Mouse (Mus musculus): Measurements from ENCODE around the gene Larp4b.

The Larp4b gene

DNA sequence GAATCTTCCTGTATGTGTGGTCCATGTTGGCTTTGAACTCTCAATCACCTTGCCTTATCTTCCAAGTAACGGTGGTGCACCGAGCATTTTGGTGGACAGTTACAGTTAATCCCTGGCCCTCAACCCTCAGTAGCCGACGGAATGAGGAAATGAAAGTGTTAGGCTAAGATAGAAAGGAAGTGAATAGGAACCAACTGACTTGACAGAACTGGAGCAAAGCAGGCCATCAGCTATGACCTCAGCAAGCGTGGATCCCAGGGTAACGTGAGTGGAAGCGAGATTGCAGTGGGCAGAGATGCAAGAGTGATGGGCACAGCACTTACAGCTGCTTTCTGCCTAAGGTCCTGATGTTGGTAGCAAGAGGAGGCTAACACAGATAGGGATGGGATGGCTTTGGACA is 31.5 kb downstream of the Larp4b start:
- DNase-seq (ENCODE audit: low spot score), result no peak

DNA sequence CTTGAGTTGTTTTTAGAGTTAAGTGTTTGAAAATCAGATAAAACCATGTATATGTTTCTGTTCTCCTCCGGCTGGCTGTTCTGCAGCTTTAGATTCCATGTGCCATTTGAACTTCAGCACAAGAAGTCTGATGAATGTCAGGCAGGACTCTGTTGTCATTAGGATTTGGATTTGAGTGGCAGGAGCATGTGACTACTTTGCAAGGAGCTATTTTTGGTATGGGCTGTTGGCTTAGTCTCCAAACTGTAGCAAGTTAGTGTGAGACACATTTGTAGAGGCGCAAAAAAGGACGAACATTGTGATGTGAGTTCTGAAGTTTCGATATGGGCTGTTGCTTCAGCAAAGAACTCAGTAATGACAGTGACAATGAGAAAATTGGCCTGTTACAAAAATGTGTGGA is 34.0 kb downstream of the Larp4b start:
- DNase-seq (ENCODE audit: low spot score), result no peak

DNA sequence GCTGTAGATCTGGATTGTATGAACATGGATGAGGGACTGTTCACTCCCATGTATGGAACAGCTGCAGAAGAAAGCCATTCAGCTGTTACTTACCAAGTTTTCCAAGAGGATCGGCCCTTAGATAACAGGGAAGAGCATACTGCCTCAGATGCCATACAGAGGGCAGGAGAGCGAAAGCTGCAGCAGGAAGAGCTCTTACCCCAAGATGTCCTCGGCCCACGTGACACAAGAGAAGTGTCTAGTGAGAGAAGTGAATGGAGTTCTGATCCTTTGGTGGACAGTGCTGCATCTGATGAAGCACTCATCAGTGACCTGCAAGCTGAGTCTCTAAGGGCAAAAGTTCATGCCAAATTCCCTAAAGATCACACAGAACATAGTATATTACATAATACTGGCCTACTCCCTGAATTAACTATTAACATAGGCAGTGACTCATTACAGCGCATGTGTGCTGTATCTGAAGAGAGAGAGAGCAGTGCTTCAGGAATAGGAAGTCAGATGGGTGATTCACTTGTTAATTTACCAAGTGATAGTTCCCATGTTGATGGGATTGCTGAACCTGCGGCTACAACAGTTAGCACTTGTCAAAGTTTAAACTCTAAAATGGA is 35.1 kb downstream of the Larp4b start:
- DNase-seq (ENCODE audit: low spot score), result no peak

DNA sequence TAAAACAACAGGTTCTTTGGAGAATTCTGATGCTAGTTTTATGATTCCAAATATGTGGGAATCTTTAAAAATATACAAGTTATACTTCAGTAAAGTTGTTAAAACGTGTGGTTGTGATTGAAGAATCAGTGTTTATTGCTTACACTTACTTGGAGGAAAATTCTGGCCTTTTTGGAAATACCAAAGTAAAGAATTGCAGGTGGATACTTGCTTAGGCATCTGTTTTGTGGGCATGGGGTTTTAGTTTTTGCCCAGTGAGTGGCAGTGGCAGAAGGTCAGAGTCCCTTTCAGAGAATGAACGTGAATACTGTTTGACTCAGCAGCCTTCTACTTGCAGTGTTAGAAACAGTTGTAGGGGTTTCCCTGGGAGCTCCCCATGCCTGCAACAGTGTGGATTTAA is 40.7 kb downstream of the Larp4b start:
- DNase-seq (ENCODE audit: low spot score), result no peak

DNA sequence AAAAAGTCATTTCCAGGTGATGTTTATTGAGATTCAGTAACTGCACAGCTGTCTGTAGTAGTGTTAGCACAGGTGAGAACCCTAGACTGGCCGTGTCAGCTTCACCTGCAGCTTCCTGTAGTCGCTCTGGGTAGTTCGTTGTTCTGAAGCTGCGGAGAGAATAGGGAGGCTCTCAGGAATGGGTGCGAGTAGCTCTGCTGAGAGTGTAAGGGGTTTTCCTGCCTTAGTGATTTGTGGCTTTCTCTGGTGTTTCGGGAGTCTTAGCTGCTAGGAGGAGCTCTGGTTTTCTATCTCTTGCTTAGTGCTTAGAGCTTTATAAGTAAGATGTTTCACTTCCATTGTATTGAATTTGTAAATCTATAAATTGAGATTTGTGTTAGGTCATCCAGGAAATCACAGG is 42.4 kb downstream of the Larp4b start:
- no peak for DNase-seq (ENCODE audit: low spot score)

DNA sequence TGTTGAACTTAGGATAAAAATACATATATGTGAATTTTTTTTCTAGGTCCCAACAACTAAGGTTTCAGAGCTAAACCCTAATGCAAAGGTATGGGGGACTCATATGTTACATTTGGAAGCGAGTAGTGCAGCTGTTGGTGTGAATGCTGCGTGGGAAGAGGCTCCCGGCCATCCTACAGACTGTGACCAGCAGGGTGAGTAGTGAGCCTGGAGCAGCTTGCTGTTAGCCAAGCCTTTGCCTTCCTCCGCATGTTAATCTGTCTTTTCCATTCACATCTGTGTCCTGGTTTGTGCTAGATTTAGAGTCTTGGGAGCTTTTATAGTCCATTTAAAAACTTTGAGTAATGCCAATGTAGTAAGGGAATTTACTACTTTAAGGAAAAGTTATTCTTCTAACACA is 43.1 kb downstream of the Larp4b start:
- no peak for DNase-seq (ENCODE audit: low spot score)

DNA sequence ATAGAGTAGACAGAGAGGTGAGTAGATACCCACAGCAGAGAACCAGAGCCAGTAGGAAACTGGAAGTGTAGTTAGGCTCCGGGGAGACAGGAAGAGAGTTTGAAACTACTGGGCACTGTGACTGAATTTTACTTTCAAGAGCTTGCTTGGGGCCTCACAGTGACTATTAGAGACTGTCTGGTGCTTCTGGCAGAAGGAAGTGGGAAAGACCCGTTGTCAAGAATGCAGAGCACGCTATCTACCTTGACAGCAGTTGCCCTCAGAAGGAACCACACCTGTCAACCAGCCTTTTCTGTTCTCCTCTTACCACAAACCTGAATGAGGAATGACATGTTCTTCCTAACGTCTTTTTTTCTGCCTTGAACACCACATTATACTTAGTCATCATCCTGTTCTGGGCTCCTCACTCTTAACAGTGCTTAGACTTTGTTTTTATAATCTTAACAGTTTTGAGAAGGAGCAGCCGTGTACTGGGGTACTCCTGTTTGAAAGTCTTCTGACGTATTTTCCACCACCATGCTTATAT is 45.8 kb downstream of the Larp4b start:
- DNase-seq (ENCODE audit: low spot score), result no peak

DNA sequence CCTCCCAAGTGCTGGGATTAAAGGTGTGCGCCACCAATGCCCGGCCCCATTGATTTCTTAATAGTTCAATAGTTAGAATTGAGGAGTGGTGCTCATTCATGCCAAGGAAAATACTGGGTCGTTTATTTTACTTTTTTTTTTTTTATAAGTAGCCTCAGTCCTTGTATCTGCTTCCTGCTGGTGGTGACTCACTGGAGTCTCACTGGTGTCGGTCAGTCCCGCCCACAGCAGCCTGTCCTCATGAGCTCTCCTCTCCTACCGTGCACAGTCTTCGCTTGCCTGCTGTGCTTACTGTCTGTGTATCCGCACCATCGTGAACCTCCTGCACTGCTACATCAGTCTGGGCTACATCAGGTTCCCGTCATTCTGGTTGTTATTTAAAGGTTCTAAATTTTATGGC is 46.5 kb downstream of the Larp4b start:
- DNase-seq (ENCODE audit: low spot score), result no peak

DNA sequence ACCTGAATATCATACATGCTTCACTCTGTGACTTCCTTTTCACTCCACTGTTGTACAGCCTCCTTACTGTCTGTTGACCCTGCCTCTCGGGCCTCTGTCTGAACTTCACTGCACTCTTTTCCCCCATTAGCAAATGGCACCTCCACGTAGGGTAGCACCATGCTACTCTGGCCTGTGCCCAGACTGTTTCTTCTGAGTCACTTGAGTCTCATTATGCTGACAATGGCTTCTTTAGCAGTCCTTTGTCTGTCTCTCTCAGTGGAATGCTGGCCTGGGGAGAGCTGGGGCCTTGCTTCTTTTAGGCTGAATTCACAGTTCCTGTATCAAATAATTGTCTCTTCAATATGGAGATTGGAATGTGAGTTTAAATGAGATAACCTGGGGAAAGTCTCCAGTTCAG is 48.7 kb downstream of the Larp4b start:
- no peak for DNase-seq (ENCODE audit: low spot score)

DNA sequence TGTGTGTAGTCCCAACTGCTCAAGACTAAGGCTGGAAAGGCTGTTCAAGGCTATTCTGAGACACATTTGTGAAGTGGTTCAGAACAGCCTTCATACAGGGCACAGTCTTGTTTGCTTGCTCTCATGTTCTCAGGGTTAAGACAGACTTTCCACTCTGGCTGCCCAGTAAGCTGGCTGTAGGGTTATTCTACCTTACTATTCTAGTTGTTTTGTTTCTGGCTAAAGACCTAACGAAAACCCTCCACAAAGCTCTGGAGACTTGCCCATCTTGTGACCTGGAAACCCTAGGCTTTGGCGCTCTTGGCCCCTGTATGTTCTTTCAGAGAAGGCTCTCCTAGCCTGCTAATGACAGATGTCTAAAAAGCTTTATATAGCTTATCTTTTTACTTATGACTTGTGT is 55.1 kb downstream of the Larp4b start:
- DNase-seq (ENCODE audit: low spot score), result no peak

DNA sequence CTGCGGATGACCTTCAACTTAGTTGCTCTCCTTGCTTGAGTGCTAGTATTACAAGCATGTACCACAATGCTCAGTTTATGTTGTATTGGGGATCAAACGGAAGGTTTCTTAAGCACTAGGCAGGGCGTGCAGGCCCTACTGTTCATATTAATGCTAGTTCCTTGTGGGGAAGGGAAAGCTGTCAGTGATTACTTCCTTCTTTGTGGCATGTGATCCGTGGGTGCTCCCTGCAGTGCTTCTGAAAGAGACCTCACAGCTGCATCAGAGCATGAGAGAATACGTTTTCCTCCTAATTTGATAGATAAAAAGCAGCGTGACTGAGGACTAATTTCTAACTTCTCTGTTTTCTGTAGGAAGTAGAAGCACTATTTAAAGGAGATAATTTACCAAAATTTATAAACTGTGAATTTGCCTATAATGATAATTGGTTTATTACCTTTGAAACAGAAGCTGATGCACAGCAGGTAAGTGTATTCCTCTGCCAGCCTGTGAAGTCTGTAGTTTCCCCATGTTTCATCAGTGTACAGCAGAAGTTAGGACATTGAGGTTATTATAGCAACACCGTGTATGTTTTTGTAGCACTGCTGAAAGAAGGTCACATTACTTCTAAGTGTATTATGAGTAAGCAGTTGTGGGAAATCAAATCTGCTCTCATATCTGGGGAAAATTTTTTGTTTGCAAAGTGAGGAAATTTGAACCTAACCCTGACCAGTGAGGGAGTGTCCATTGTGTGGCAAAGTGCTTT is 56.0 kb downstream of the Larp4b start:
- no peak for DNase-seq (ENCODE audit: low spot score)

DNA sequence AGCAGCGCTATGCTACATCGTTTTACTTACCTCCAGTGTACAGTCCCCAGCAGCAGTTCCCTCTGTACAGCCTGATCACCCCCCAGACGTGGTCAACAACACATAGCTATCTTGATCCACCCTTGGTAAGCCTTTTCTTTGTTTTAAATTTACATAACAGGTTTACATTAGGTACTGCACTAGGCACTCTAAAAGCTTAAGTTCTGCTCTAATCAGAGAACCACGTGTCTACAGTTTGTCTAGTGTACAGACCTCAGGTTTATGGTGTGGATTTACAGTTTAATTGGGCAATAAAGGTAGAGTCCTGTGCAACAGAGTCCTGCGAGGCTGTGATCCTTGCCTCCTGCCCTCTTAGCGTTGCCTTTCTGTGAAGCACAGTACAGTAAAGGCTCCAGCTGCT is 57.4 kb downstream of the Larp4b start:
- DNase-seq (ENCODE audit: low spot score), result no peak

DNA sequence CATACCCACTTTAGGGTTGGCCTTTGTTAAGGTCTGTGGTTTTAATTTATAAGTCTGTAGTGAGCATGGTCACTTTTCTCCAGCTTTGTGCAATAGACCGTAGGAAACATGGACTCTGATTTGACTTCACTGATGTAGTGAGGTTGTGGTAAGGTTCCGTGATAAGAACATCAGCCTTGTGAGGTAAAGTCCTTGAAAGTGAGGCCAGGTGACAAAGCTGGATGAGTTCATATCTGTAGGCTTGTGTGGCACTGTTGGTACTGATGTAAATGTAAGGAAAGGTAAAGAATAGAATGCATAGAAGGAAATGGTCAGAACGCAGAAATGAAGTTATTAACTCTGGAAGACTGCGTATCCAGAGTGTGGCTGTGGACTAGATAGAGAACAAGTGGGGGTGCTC is 57.9 kb downstream of the Larp4b start:
- DNase-seq (ENCODE audit: low spot score), result no peak

DNA sequence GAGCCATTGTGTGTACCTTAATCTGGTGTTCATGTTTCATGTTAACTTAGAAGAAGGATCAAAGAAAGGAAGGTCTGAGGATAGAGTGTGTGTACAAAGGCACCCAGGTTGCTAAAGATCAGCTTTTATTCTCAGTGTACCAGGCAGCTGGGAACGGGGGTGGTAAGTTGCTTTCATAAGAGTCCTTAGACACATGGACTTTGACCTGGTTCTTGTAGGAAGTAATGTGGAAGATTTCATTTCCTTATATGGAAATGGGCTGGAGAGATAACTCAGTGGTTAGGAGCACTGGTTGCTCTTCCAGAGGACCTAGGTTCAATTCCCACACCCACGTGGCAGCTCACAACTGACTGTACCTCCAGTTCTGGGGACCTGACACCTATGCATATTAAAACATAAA is 58.6 kb downstream of the Larp4b start:
- no peak for DNase-seq (ENCODE audit: low spot score)

DNA sequence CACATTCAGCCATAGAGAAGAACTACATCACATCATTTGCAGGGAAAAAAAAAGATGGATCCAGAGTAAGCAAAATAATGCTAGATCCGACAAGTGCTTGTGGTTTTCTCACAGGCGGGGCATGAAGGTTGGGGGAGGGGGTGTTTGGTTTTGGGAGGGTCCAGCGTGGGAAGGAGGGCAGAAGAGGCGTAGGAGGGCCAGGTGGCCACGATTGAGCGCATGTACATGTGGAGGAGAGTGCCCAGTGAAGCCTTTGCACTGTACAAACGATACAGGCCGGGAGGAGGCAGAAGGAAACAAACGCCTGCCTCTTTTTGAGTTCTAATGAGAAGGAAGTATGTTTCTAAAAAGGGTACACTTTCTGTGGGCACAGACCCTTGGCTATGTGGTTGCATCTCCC is 60.1 kb downstream of the Larp4b start:
- no peak for DNase-seq (ENCODE audit: low spot score)

DNA sequence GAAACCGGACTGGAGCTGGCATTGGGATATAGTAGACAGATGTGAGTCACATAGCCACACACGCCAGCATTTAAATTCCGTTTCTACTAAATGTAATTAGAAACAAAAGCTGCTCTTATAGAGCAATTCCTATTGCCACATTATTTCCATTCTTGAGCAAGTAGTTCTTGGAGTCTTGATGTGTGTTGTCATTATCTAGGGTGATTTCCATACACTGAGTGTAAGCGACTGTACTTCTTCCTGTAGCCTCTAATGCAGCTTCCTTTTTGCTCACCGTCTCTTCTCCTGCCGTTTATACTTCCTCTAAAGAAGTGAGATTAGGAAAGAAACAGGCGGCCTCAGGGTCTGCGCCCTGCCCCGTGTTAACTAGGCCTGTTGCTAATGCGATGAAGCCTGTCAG is 65.6 kb downstream of the Larp4b start:
- no peak for DNase-seq (ENCODE audit: low spot score)

DNA sequence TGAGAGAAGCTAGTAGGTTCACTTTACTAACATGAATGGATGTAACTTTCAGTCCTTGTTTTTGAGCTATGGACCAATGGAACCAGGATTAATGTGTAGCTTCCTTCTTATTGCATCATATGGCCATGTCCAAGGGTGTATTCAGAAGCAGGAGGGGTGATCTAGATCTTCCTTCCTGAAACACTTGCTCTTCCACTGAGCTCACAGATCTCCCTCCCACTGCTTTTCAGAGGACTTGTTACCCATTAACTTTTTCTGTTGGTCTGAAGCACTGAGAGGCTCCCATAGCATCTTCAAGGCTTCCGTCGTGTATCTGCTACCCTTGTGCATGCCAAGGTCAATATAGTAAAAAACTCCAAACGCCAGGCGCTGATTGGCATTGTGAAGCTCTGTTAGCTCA is 69.2 kb downstream of the Larp4b start:
- no peak for DNase-seq (ENCODE audit: low spot score)

DNA sequence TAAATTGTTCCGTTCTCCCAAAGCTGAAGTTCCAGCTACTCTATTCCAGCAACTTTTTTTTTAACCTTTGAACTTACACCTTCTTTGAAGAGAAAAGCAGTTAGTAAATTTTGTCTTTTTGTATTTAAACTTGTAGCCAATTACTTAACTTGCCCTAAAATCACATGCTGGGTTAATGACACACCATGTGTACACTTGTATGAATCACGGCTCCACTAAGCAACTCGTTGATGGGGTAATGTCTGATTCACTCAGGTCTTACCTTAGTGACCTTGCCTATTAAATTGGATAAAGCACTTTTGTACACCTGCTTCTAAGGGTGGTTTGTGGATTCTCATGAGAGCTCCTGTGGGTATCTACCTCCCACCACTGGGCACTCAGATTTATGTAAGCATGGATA is 74.2 kb downstream of the Larp4b start:
- DNase-seq (ENCODE audit: low spot score), result no peak

DNA sequence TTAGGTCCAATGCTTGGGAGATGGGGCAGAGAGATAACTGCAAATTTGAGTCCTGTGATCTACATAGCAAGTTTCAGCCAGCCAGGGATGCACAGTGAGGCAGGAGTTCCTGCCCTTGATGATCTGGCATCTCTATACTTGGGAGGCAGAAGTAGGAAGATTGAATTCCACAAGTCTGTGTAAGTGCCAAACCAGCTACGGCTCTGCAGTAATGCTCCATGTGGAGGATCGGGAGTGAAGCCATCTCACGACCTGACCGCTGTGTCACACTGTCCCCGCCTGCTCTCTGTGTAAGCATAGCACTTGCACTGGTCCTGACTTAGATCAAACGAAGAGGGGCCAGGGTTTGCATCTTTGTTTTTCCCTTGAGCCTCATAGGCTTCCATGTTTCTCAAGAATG is 75.9 kb downstream of the Larp4b start:
- DNase-seq (ENCODE audit: low spot score), result no peak

DNA sequence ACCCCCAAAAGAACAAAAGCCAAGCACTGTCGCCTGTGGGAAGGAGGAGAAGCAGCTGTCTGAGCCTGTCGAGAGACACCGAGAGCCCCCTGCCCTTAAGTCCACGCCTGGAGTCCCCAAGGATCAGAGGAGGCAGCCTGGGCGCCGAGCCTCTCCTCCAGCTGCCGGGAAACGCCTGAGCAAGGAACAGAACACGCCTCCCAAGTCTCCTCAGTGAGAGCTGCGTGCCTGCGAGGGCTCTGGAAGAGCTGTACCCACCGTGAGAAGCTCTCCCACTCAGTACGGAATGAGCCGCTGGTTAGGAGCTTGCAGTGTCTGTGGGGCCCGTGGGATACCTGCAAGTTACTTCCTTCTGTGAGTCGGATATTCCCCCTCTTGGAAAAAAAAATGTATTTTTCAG is 77.0 kb downstream of the Larp4b start:
- DNase-seq (ENCODE audit: low spot score), result no peak

DNA sequence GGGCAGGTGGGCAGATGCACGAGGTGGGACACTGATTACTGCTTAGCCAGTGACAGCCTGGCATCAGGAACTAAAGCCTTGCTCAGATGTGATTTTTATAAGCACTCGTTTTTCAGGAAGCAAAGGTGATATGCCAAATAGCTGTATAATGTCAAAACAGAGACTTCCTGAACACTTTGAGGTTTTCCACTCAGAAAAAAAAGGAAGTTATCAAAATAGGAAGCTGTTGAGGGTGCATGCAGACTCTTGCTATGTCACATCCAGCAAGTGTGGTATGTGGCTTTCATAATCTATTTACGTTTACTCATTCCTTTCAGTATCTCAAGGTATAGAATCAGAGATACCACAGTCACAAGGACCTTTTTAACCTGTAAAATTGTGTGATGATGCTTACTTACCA is 79.7 kb downstream of the Larp4b start:
- no peak for DNase-seq (ENCODE audit: low spot score)

DNA sequence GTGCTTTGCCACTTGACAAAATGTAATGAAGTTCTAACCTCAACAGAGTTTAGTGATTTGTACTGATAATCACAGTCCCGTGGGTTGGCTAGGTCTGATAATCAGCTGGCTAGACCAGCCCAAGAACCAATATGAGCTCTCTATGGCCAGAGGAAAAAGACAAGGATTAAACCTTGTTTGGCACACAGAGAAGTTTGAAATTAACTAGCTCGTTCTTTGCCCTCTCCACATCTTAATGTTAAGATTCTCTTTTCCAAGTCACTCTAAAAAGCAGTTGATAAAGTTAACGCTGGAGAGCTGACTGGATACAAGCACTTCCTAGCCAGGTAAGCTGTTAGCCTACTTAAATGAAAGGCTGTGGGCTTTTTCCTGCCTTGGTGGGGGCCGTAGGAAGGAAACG is 81.5 kb downstream of the Larp4b start:
- no peak for DNase-seq (ENCODE audit: low spot score)

DNA sequence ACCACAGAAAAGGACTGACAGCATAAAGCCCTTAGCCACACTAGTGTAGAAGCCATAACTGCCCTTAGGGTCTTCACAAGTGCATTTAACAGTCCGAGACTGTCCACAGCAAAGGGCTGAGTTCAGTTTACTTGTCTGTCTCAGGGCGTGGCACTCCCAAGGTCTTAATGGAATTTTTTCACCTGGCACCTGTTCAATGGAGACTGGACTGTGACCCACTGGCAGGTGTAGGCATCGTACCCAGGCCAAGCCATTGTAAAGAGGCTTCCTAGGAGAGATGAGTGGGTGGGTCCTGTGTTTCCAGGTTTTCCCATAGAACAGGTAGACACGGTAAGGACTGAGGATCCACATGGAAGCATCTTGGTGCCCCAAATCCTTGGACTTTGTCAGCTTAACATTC is 84.6 kb downstream of the Larp4b start:
- no peak for DNase-seq (ENCODE audit: low spot score)

DNA sequence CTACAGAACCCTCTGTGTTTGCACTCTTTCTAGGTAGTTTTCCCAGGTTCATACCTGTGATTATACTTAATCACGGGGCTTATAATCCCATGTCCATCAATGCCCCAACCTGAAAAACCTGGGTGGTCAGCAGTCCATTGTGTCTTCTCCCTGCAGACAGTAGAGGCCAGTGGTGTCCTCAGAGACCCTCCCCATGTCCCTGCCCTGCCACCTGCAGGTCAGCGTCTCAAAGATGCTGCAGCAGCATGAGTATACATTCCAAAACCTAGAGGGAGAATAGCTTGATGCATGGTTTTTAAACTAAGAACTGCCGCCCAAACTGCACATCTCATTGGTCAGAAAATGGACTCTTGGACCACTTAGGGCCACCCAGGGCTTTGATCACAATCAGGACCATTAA is 85.0 kb downstream of the Larp4b start:
- no peak for DNase-seq (ENCODE audit: low spot score)

Data from ovary, adult 18-20 months (tissue).